8 mouse cellular contexts compared by ENCODE assay signal in the genomic region with DNA sequence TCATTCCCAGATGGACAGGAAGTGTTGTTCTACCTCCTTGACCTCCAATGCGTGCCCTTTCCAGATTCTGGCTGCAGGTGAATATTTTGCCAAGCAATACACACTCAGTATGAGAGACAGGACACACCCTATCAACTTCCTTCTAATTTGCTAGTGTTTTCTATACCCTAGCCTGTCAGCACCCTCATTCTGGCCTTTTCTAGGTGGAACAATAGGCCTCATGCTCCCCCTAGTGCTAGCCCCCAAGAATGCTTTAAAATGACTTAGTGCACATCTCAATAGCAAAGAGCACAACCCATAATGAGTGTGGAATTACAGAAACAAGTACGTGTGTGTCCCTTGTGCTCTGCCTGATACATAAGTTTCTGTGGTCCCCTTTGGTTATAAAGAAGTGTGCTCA.
DNase-seq lines count a peak whose midpoint lies in the region; ATAC-seq and TF ChIP-seq lines count a peak whose summit lies in the region.
"Had no signal": no experiment of that assay in that cellular context is flagged by ENCODE, and none has a peak within 500 bp of the region (broad histone marks: within the 10 kb centered on the region; RNA-seq: fewer than 3 reads in every experiment).

No protein-coding gene starts in this region.

- intact Hi-C loops in heart, postnatal 10 days (cut with DNase I) = loop anchor here (2.0 kb wide), 2 partner anchors 259 to 1245 kb away; no protein-coding TSS in a partner anchor
- intact Hi-C loops in left cerebral cortex, postnatal 25 days (cut with DNase I) = loop anchor here (10.0 kb wide), 1 partner anchor 1243 kb away; no protein-coding TSS in a partner anchor

- WGBS in midbrain, embryonic 10.5 days = 50% methylated on average over 2 of the region's 2 CpGs
- 45% methylated on average over 2 of the region's 2 CpGs for WGBS in midbrain, embryonic 16.5 days

- H3K4me2 ChIP-seq in midbrain, embryonic 16.5 days (ENCODE audit: low read length) = no peak overlapping the region
- H3K4me2 ChIP-seq: lung, embryonic 15.5 days had no signal

- TF ChIP-seq RAD21 in MEL (IDR thresholded peaks at IDR 0.05; ENCODE audit: low read depth, low read length) = peak; percentile 92

- H3K9ac ChIP-seq in midbrain, embryonic 16.5 days (ENCODE audit: low read depth, low read length) = no peak overlapping the region
- H3K9ac ChIP-seq in MEL (ENCODE audit: control insufficient read depth, low read depth, low read length, poor library complexity, severe bottlenecking) = no peak overlapping the region
- H3K9ac ChIP-seq: lung, embryonic 15.5 days had no signal

- no peaks in the 10 kb centered on the region for H3K27me3 ChIP-seq in midbrain, embryonic 10.5 days (ENCODE audit: low read depth, poor library complexity, severe bottlenecking)
- no peaks in the 10 kb centered on the region for H3K27me3 ChIP-seq in midbrain, embryonic 16.5 days (ENCODE audit: control insufficient read depth, insufficient read depth, low read depth, low read length)
- H3K27me3 ChIP-seq in MEL (ENCODE audit: control insufficient read depth in 1 of 2, insufficient read depth in 2 of 2, low read length in 2 of 2) = no peaks in the 10 kb centered on the region; a peak in 1 of 4 replicates
- H3K27me3 ChIP-seq: lung, embryonic 15.5 days had no signal

- no peak for TF ChIP-seq POLR2A in MEL (IDR thresholded peaks at IDR 0.05; ENCODE audit: control insufficient read depth in 1 of 2, insufficient read depth in 1 of 2, low read depth in 1 of 2, low read length in 2 of 2, poor library complexity in 1 of 2)

- H3K27ac ChIP-seq in midbrain, embryonic 10.5 days (replicated peaks) = no peak overlapping the region
- no peak overlapping the region for H3K27ac ChIP-seq in midbrain, embryonic 16.5 days (ENCODE audit: low read length)
- no peak overlapping the region for H3K27ac ChIP-seq in MEL (ENCODE audit: control insufficient read depth, low read depth, low read length)
- H3K27ac ChIP-seq: lung, embryonic 15.5 days had no signal

- no peak for TF ChIP-seq EP300 in MEL (IDR thresholded peaks at IDR 0.05; ENCODE audit: low read depth in 1 of 2, low read length in 2 of 2)

- ATAC-seq in midbrain, embryonic 16.5 days = no peak

- 0 out of 2 replicates have a peak, but pooled peaks cover 3% of the 10 kb centered on the region for H3K9me3 ChIP-seq in midbrain, embryonic 10.5 days (replicated peaks)
- H3K9me3 ChIP-seq in midbrain, embryonic 16.5 days (replicated peaks; ENCODE audit: control insufficient read depth, low read length, poor library complexity, severe bottlenecking) = peaks cover 4% of the 10 kb centered on the region; the same call in 1 of the 2 replicates
- no peaks in the 10 kb centered on the region for H3K9me3 ChIP-seq in MEL (replicated peaks; ENCODE audit: insufficient read depth, low read length)
- H3K9me3 ChIP-seq: lung, embryonic 15.5 days had no signal

- H3K36me3 ChIP-seq in midbrain, embryonic 10.5 days = no peaks in the 10 kb centered on the region
- H3K36me3 ChIP-seq in midbrain, embryonic 16.5 days (ENCODE audit: control insufficient read depth, insufficient read depth, low read length) = no peaks in the 10 kb centered on the region
- no peaks in the 10 kb centered on the region for H3K36me3 ChIP-seq in MEL (ENCODE audit: control insufficient read depth in 1 of 2, insufficient read depth in 2 of 2, low read length in 2 of 2)
- H3K36me3 ChIP-seq: lung, embryonic 15.5 days had no signal

- H3K4me1 ChIP-seq in midbrain, embryonic 10.5 days = no peaks in the 10 kb centered on the region
- H3K4me1 ChIP-seq in midbrain, embryonic 16.5 days (ENCODE audit: control insufficient read depth, insufficient read depth, low read length) = no peaks in the 10 kb centered on the region
- no peaks in the 10 kb centered on the region for H3K4me1 ChIP-seq in MEL (ENCODE audit: control insufficient read depth in 1 of 2, insufficient read depth in 2 of 2, low read length in 2 of 2)
- H3K4me1 ChIP-seq: lung, embryonic 15.5 days had no signal

- peak; percentile 32 to 78 (median 48); a peak in 5 of 6 replicates for TF ChIP-seq CTCF in MEL (IDR thresholded peaks at IDR 0.05 in 2 of 3, conservative IDR thresholded peaks at IDR 0.05 in 1 of 3; ENCODE audit: control insufficient read depth in 1 of 3, insufficient read depth in 1 of 3, low read depth in 2 of 3, low read length in 3 of 3, poor library complexity in 1 of 3, severe bottlenecking in 1 of 3)

- H3K4me3 ChIP-seq in midbrain, embryonic 10.5 days = no peak overlapping the region
- H3K4me3 ChIP-seq in midbrain, embryonic 16.5 days (ENCODE audit: low read depth, low read length) = no peak overlapping the region
- no peak overlapping the region for H3K4me3 ChIP-seq in MEL (ENCODE audit: control insufficient read depth in 1 of 2, insufficient read depth in 1 of 2, low read depth in 2 of 2, low read length in 2 of 2)
- H3K4me3 ChIP-seq: lung, embryonic 15.5 days had no signal

- peak; percentile 24 for DNase-seq in midbrain, embryonic 10.5 days (ENCODE audit: low spot score)
- peak; percentile 65 for DNase-seq in MEL (ENCODE audit: low read depth, low spot score)
- DNase-seq in adrenal gland, postnatal 14 days = peak; percentile 48
- DNase-seq in heart, postnatal 10 days = peak; percentile 54 to 56
- peak; percentile 18 to 44 for DNase-seq in left cerebral cortex, postnatal 25 days (ENCODE audit: low spot score in 2 of 2)
- peak; percentile 1 to 11 for DNase-seq in natural killer cell, adult 2 months (ENCODE audit: low spot score in 2 of 2)

- no peaks in the 10 kb centered on the region for H3K79me2 ChIP-seq in MEL (ENCODE audit: control insufficient read depth, insufficient read depth, low read length, poor library complexity)

TF ChIP-seq in MEL, 35 proteins besides CTCF, POLR2A, EP300 and RAD21:
- TF ChIP-seq SMC3 (IDR thresholded peaks at IDR 0.05; ENCODE audit: low read depth, low read length) (peak; percentile 88), ZC3H11A (IDR thresholded peaks at IDR 0.05; ENCODE audit: low read depth, low read length) (peak; percentile 80), MXI1 (IDR thresholded peaks at IDR 0.05; ENCODE audit: low read depth, low read length) (no peak), SIN3A (IDR thresholded peaks at IDR 0.05; ENCODE audit: low read length) (no peak), CHD1 (IDR thresholded peaks at IDR 0.05; ENCODE audit: low read depth, low read length) (no peak), E2F4 (IDR thresholded peaks at IDR 0.05; ENCODE audit: borderline replicate concordance, low read depth, low read length) (no peak)

Comparison
In these comparisons a context has a peak if more than half of its experiments do, and no peak if none do; other contexts are left out.
1. DNase-seq: peak in every context shown above with its lines; median percentile 65 in MEL; 55 in heart, postnatal 10 days; 48 in adrenal gland, postnatal 14 days; 31 in left cerebral cortex, postnatal 25 days; 24 in midbrain, embryonic 10.5 days; 6 in natural killer cell, adult 2 months.